Mouse (Mus musculus) ovary, postnatal 14 days (tissue): ENCODE measurements at regions not wholly inside any gene's neighbourhood (a gene's known extent, or its start where the extent isn't known, plus 50 kb on each side); places are given as distances from the start of the nearest gene placed in this dataset.

ENCODE experiments used
- DNase-seq: peaks from one replicate; pipeline ENCODE4 v3.0.0; 2022; ENCODE audit warnings: low spot score

DNA sequence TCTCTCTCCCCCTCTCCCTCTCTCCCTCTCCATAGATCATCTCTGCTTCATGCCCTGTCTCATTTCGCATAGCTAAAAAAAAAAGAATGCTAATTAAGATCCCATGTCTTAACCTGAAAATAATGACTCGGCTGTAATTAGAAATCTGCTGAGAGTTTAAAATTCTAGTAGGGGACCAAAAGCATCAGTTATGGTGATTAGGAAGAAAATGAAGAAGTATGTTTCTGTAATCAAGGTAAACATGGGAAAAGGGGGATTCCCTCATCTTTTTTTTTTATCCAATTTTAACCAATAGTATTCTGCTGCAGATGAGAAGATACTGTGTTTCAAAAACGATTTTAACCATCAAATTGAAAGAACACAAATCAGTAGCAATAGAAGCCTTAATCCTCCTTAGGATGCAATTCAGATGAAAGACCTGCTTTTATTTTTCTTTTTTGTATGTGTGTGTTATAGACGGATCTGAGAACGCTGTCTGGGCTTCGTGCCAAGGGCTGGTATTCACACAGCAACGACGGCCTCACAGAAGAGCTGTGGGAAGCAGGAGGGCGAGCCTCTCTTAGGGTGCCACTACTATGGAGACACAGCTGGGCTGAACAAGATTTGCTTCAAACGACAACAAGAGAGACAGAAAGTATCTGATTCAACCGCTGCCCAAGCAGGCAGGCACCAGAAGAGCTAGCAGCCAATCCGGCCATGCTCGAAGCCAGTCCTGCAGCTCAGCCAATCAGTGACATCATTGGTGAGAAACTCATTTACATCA, 223.2 kb downstream of the Usp25 start:
- peak; percentile 8 for DNase-seq

DNA sequence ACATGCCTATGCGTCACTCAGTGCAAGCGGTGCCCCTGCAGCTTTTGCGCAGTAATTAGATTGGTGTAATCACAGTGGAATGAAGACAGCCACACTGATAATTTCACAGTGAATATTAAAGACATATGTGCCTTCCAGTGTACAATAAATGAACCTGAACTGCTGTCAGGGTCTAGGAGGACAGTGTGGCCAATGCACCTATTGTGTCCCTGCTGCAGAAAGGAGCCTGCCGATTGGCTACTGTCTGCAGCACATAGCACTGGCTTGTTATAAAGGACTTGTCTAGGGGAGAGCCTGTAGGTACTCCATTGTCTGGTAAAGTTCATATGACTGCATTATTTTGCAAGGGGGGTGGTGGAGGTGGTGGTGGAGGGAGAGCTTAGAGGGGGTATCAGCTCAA, 222.5 kb downstream of the Usp25 start:
- no peak for DNase-seq

GRCm38 (mm10) chr16:77235449-77235848, 221.9 kb downstream of the Usp25 start:
- DNase-seq: no peak
